Mouse (Mus musculus) megakaryocyte, adult 5-6 weeks (primary cell): ENCODE measurements at regions not wholly inside any gene's neighbourhood (a gene's known extent, or its start where the extent isn't known, plus 50 kb on each side); places are given as distances from the start of the nearest gene placed in this dataset.
A peak's percentile ranks its signal among the peaks of the same experiment; 100 is the strongest.

ENCODE experiments used
- ATAC-seq: 2 replicates; pipeline ENCODE4 v1.8.0; 2016; ENCODE audit warnings: mild to moderate bottlenecking, inconsistent platforms; ENCODE audit not compliant: poor library complexity, severe bottlenecking

DNA sequence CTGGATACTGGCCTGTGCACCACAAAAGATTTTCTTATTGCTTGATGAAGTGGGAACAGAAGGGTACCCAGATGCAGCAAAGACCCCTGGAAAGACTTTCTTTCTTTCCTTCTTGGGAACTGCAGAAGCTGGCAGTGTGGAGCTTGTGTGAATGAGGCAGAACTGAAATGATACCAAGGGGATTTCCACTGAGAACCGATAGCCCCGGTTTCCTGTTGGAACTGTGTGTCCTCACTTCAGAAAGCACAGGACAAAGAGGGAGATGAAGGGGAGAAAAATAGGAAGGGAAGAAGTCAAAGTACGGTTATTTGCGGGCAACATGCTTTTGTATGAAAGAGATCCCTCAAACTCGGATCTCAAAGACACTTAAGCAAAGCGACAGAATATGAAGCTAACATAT lies 283.7 kb downstream of the Pten start:
- no peak for ATAC-seq

GRCm38 (mm10) chr19:33042760-33043159 lies 285.5 kb downstream of the Pten start:
- 0 out of 2 replicates have a peak, but pooled peaks have one; percentile 45 for ATAC-seq

DNA sequence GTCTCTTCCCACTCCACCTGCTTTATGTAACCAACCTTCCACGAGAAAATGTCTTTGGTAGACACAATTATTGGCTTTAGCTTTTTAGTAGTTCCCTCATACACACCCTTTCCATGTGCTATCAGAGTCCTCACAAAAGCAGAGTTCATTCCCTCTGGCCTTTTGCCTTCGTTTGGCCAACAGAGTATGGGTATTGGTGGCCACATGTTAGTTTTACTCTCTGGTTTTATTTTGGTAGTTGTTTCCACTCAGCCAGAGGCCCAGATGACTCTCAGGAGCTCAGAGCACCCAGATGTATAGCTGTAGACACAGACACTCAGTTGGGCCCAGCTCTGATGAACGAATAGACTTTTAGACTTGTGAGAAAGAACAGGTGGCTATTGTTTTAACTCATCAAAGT lies 286.4 kb downstream of the Pten start:
- ATAC-seq: no peak

DNA sequence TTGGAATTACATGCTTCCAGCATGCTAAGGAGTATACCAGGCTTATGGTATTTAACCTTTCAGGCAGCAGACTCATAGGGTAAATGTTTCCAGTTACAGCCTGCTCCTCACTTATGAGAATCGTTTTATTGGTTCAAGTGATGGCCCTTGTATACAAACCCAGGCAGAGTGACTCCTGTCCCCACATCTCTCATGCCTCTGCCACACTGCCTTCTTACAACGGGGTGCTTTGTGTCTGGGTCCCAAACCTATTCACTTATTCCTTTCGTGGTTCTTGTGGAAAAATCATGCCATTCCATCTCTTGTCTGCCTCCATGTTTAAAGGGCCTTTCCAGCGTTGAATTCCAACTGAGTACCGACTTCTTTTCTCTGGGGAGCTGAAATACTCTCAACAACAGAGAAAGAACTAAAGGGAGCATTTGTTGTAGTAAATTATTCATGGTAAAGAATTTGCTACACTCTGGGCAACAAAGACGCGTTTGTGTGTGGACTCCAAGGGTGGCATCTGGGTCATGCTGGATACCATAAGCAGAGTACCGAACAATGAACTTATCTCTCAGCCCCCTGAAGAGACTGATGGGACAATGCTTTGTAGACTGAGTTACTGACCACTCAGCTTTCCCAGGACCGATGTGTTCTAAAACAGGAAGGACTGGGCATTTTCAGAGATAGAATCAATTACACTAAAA lies 291.6 kb downstream of the Pten start:
- ATAC-seq: no peak

DNA sequence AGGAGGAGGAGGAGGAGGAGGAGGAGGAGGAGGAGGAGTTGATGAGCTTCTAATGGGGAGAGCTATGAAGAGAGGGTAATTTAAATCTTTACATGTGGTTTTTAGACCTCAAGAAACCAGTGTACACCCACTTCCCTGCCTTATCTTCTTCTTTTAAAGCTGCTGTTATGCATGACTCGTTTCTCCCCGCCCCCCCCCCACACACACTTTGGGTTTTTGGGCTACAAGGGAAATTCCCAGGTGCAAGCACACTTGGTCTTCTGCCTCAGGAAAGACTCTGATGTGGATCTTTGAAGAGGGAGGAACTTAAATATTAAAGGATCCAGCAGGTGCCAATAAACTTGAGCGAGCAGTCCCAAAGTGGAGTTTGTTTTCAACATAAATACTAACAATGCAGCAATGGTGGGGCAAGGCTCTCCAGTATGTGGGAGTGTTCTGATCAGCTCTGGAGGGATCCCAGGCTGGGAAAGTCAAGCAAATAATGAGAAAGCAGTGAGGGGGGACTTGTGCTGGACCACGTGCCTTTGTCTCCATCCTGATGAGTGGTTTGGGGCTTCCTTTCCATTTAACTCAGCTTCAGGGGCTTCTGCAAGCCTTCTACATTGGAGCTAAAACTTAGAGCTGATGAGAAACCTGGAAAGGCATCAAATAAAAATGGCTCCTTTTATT lies 296.0 kb downstream of the Pten start:
- no peak for ATAC-seq

GRCm38 (mm10) chr19:33056372-33056791 lies 299.1 kb downstream of the Pten start:
- peak; percentile 75 for ATAC-seq

GRCm38 (mm10) chr19:33061006-33061405 lies 303.7 kb downstream of the Pten start:
- ATAC-seq: no peak

- no peak for ATAC-seq
Measured at GRCm38 (mm10) chr19:33062165-33063058, 305.1 kb downstream of the Pten start.

- ATAC-seq: no peak
Measured at GRCm38 (mm10) chr19:33065274-33066200, 308.2 kb downstream of the Pten start.

- no peak for ATAC-seq
Measured at GRCm38 (mm10) chr19:33068351-33068955, 311.2 kb downstream of the Pten start.

DNA sequence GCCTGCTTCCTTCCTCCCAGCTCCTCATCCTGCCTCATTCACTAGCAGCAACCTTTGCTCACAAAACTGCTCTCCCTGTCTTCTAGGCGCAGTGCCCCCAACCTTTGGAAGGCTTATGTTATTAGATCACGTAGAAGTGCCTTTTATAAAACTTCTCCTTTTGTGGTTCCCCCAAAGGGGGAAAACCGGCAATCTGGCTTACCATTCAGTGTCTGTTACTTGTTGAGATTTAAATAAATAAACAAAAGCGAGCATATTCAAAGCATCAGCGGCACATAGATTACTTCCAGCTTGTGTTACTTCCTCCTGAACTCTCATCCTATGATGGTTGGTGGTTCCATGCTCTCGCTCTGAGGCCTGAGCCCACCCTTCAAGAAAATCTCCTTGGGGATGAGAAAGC lies 312.5 kb downstream of the Pten start:
- no peak for ATAC-seq

- no peak for ATAC-seq
Measured at GRCm38 (mm10) chr19:33072299-33072698, 315.0 kb downstream of the Pten start.

- no peak for ATAC-seq
Measured at GRCm38 (mm10) chr19:33074907-33075306, 317.2 kb downstream of the Rnls start.

- no peak for ATAC-seq
Measured at GRCm38 (mm10) chr19:33078681-33079360, 313.3 kb downstream of the Rnls start.

- no peak for ATAC-seq
Measured at GRCm38 (mm10) chr19:33079959-33080358, 312.1 kb downstream of the Rnls start.

DNA sequence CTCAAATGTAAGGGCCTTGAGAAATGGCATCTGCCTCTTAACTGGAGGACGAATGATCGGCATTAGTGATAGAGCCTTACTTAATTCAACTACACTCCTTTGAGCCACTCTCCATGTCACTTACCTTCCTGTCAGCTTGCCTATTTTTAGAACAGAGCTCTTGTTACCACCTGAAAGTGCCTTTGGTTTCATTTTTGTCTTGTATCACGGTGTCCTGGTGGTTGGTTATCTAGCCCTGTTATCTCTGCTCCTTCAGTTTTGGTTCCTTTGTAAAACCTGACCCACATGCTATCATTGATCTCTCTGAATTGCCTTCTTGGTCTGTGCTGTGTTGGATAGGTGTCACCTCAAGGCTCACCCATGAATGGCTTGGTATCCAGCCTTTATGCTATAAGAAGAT lies 310.6 kb downstream of the Rnls start:
- no peak for ATAC-seq

GRCm38 (mm10) chr19:33083371-33083770 lies 308.7 kb downstream of the Rnls start:
- no peak for ATAC-seq

DNA sequence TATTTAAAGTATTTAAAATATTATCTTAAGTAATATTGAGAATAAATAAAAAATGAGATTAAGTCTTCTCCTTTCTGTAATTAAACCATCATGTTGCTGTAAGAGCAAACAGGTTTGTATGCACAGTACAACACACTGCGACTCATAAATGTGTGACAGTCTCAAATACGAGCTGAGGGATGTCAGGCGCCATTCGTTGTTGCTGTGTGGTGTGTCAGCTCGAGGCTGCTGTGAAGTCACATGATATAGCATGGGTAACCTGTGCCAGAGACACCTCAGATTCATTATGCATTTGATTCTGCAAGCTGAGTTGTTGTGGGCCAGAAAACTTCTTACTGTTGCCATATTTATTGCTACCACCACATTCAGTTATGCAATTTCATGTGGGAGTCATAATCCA lies 307.4 kb downstream of the Rnls start:
- ATAC-seq: no peak
